Mouse (Mus musculus): ENCODE data around the gene Amt. TPM values are rescaled to one million over a fixed set of nuclear protein-coding genes. Genes with fewer than 3 reads are reported as not detected.

Gene Amt
- polyA plus RNA-seq (2015; fragmentation: Nextera tagmentation; extraction: Ambion mirVana): 14.0 and 15.7 TPM in 2 replicates

GRCm38 (mm10) chr9:108296453-108297355, at the start of gene Amt:
TSS of gene Amt (plus strand) at chr9:108296853.

GRCm38 (mm10) chr9:108263690-108264190, 32.9 kb upstream of the Amt start, which contains the start of gene Dag1:
TSS of gene Dag1 (minus strand) at chr9:108263958.

GRCm38 (mm10) chr9:108290016-108290750, 6.5 kb upstream of the Amt start, which contains the start of gene Nicn1:
TSS of gene Nicn1 (plus strand) at chr9:108290429.

GRCm38 (mm10) chr9:108305629-108306520, 9.2 kb downstream of the Amt start, which contains the start of the genes Rhoa and Tcta:
TSS of gene Rhoa (plus strand) at chr9:108306129.
TSS of gene Tcta (minus strand) at chr9:108306160.

GRCm38 (mm10) chr9:108338886-108339781, 42.5 kb downstream of the Amt start, which contains the start of gene Gpx1:
TSS of gene Gpx1 (plus strand) at chr9:108338903.

GRCm38 (mm10) chr9:108347540-108348289, 51.1 kb downstream of the Amt start, which contains the start of gene Usp4:
TSS of gene Usp4 (plus strand) at chr9:108347853.

Other genes starting within 250 kb of the Amt start
- 38.2 and 45.6 TPM in 2 replicates for gene Gmppb, start 247.6 kb upstream of the Amt start, polyA plus RNA-seq (2015; fragmentation: Nextera tagmentation; extraction: Ambion mirVana)
- gene Amigo3, start 243.7 kb upstream of the Amt start, polyA plus RNA-seq (2015; fragmentation: Nextera tagmentation; extraction: Ambion mirVana): 2.6 TPM in 2 replicates
- 0.93 and 1.1 TPM in 2 replicates for gene Mst1, start 216.4 kb upstream of the Amt start, polyA plus RNA-seq (2015; fragmentation: Nextera tagmentation; extraction: Ambion mirVana)
- gene Rnf123, start 213.5 kb upstream of the Amt start, polyA plus RNA-seq (2015; fragmentation: Nextera tagmentation; extraction: Ambion mirVana): 19.7 and 24.9 TPM in 2 replicates
- gene Apeh, start 202.2 kb upstream of the Amt start, polyA plus RNA-seq (2015; fragmentation: Nextera tagmentation; extraction: Ambion mirVana): 36.0 and 39.2 TPM in 2 replicates
- 0.39 and 0.42 TPM in 2 replicates for gene Bsn, start 106.5 kb upstream of the Amt start, polyA plus RNA-seq (2015; fragmentation: Nextera tagmentation; extraction: Ambion mirVana)
- gene Dag1, start 32.9 kb upstream of the Amt start, polyA plus RNA-seq (2015; fragmentation: Nextera tagmentation; extraction: Ambion mirVana): 81.3 and 103 TPM in 2 replicates
- 37.6 and 38.5 TPM in 2 replicates for gene Nicn1, start 6.4 kb upstream of the Amt start, polyA plus RNA-seq (2015; fragmentation: Nextera tagmentation; extraction: Ambion mirVana)
- 420 and 517 TPM in 2 replicates for gene Rhoa, start 9.3 kb downstream of the Amt start, polyA plus RNA-seq (2015; fragmentation: Nextera tagmentation; extraction: Ambion mirVana)
- 67.6 and 71.3 TPM in 2 replicates for gene Tcta, start 9.3 kb downstream of the Amt start, polyA plus RNA-seq (2015; fragmentation: Nextera tagmentation; extraction: Ambion mirVana)
- 814 and 969 TPM in 2 replicates for gene Gpx1, start 42.0 kb downstream of the Amt start, polyA plus RNA-seq (2015; fragmentation: Nextera tagmentation; extraction: Ambion mirVana)
- 58.2 and 60.8 TPM in 2 replicates for gene Usp4, start 51.0 kb downstream of the Amt start, polyA plus RNA-seq (2015; fragmentation: Nextera tagmentation; extraction: Ambion mirVana)
- gene 1700102P08Rik, start 96.0 kb downstream of the Amt start, polyA plus RNA-seq (2015; fragmentation: Nextera tagmentation; extraction: Ambion mirVana): 0.11 and 0.19 TPM in 2 replicates
- 0.29 and 0.34 TPM in 2 replicates for gene Ccdc36, start 131.6 kb downstream of the Amt start, polyA plus RNA-seq (2015; fragmentation: Nextera tagmentation; extraction: Ambion mirVana)
- gene BC048562, start 139.6 kb downstream of the Amt start, polyA plus RNA-seq (2015; fragmentation: Nextera tagmentation; extraction: Ambion mirVana): not detected in 2 replicates
- gene Ccdc71, start 163.7 kb downstream of the Amt start, polyA plus RNA-seq (2015; fragmentation: Nextera tagmentation; extraction: Ambion mirVana): 34.8 and 36.1 TPM in 2 replicates
- 33.7 and 35.9 TPM in 2 replicates for gene Klhdc8b, start 164.7 kb downstream of the Amt start, polyA plus RNA-seq (2015; fragmentation: Nextera tagmentation; extraction: Ambion mirVana)
- gene Lamb2, start 182.9 kb downstream of the Amt start, polyA plus RNA-seq (2015; fragmentation: Nextera tagmentation; extraction: Ambion mirVana): 44.4 and 47.7 TPM in 2 replicates
- gene Usp19, start 193.7 kb downstream of the Amt start, polyA plus RNA-seq (2015; fragmentation: Nextera tagmentation; extraction: Ambion mirVana): 32.0 and 32.9 TPM in 2 replicates
- gene Qars, start 210.9 kb downstream of the Amt start, polyA plus RNA-seq (2015; fragmentation: Nextera tagmentation; extraction: Ambion mirVana): 67.1 and 72.1 TPM in 2 replicates
- gene Qrich1, start 220.0 kb downstream of the Amt start, polyA plus RNA-seq (2015; fragmentation: Nextera tagmentation; extraction: Ambion mirVana): 61.3 and 67.2 TPM in 2 replicates

Data from urinary bladder, postnatal 0 days (tissue).